Mouse (Mus musculus) embryonic facial prominence, embryonic 10.5 days (tissue): ENCODE measurements around the gene Blvra. TPM values are rescaled to one million over a fixed set of nuclear protein-coding genes. Genes with fewer than 3 reads are reported as not detected.
A peak's percentile ranks its signal among the peaks of the same experiment; 100 is the strongest.
"Not testable (repeated sequence)": the region's sequence is repeated elsewhere in the genome, so short reads cannot be mapped to it uniquely, and the experiment has no call there.

Source experiments
- DNase-seq: peaks from one replicate; pipeline ENCODE4 v3.0.0-alpha.2; 2017; ENCODE audit warnings: low spot score
- H3K27ac ChIP-seq: fragments of 300-500 bp; sonication (generic); replicated peaks from 2 replicates; pipeline ENCODE4 v1.5.1; 2016; ENCODE audit warnings: mild to moderate bottlenecking
- H3K27me3 ChIP-seq: fragments of 300-500 bp; sonication (generic); replicated peaks from 2 replicates; pipeline ENCODE4 v1.6.1; 2016; ENCODE audit warnings: low read depth, mild to moderate bottlenecking; ENCODE audit not compliant: poor library complexity, severe bottlenecking
- H3K36me3 ChIP-seq: fragments of 300-500 bp; sonication (generic); replicated peaks from 2 replicates; pipeline ENCODE4 v1.6.1; 2016; ENCODE audit warnings: mild to moderate bottlenecking, moderate library complexity
- H3K4me1 ChIP-seq: fragments of 300-500 bp; sonication (generic); 2 replicates; pipeline ENCODE4 v1.6.1; 2016
- H3K4me3 ChIP-seq: fragments of 300-500 bp; sonication (generic); 2 replicates; pipeline ENCODE4 v1.5.1; 2016; ENCODE audit warnings: mild to moderate bottlenecking, moderate library complexity
- H3K9me3 ChIP-seq: fragments of 300-500 bp; sonication (generic); 2 replicates; pipeline ENCODE4 v1.6.1; 2016; ENCODE audit warnings: mild to moderate bottlenecking
- WGBS: fragments of 180-500 bp; shearing (Covaris S2); methylation state at CpG from one replicate; pipeline ENCODE4 v1.1.7; 2016; 5-methylcytosine and 5-hydroxymethylcytosine counted together
- polyA plus RNA-seq: library from polyadenylated mRNA; unstranded; fragments of >200 nt; fragmentation: Nextera tagmentation; extraction: Ambion mirVana; gene quantifications from 2 replicates; pipeline ENCODE4 v1.2.1, GENCODE M21; 2016

Blvra gene
- polyA plus RNA-seq, 1 experiment from 2014 or later: 26.4 TPM

DNA sequence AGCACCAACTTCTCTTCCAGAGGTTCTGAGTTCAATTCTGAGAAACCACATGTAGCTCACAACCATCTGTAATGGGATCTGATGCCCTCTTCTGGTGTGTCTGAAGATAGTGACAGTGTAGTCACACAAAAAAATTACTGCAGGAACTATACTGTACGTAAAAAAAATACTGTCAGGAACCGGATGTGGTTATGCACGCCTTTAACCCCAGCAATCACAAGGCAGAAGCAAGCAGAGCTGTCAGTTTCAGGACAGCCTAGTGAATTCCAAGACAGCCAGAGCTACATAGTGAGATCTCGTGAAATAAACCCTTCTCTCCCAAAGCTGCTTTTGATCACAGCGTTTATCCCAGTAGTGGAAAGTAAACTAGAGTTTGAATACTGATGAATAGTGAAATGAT, 15.8 kb downstream of the Blvra start:
- no peak for DNase-seq
- Histone ChIP-seq H3K4me3 (no peak overlapping the region), H3K9me3 (no peaks in the 10 kb centered on the region), H3K36me3 (no peaks in the 10 kb centered on the region; the same call in 1 of the 2 replicates), H3K27me3 (no peaks in the 10 kb centered on the region), H3K27ac (no peak overlapping the region), H3K4me1 (no peaks in the 10 kb centered on the region)
- WGBS: 88% methylated on average over 5 of the region's 5 CpGs

GRCm38 (mm10) chr2:127090151-127090550, 19.7 kb downstream of the Blvra start:
- not testable (repeated sequence) for H3K4me1 ChIP-seq, H3K27ac ChIP-seq, H3K9me3 ChIP-seq, DNase-seq, H3K36me3 ChIP-seq, H3K27me3 ChIP-seq, H3K4me3 ChIP-seq

GRCm38 (mm10) chr2:127092000-127092399, 21.5 kb downstream of the Blvra start:
- Histone ChIP-seq H3K4me1 (no peaks in the 10 kb centered on the region), H3K4me3 (no peak overlapping the region), H3K27ac (no peak overlapping the region), H3K9me3 (no peaks in the 10 kb centered on the region), H3K36me3 (no peaks in the 10 kb centered on the region; the same call in 1 of the 2 replicates), H3K27me3 (no peaks in the 10 kb centered on the region)
- no peak for DNase-seq
- 79% methylated on average over 8 of the region's 8 CpGs for whole genome bisulfite sequencing

GRCm38 (mm10) chr2:127108986-127109385, 38.5 kb downstream of the Blvra start:
- Histone ChIP-seq H3K27ac (no peak overlapping the region), H3K4me1 (no peaks in the 10 kb centered on the region), H3K4me3 (no peak overlapping the region), H3K36me3 (peaks cover 100% of the 10 kb centered on the region), H3K9me3 (no peaks in the 10 kb centered on the region), H3K27me3 (no peaks in the 10 kb centered on the region)
- 96% methylated on average over 4 of the region's 4 CpGs for WGBS
- no peak for DNase-seq

GRCm38 (mm10) chr2:127121591-127122235, 51.2 kb downstream of the Blvra start:
- DNase-seq: no peak
- no peak overlapping the region for H3K27ac ChIP-seq
- no peaks in the 10 kb centered on the region for H3K9me3 ChIP-seq
- H3K4me1 ChIP-seq: no peaks in the 10 kb centered on the region
- WGBS: 92% methylated on average over 8 of the region's 8 CpGs
- H3K36me3 ChIP-seq: peaks cover 100% of the 10 kb centered on the region
- H3K4me3 ChIP-seq: no peak overlapping the region
- H3K27me3 ChIP-seq: no peaks in the 10 kb centered on the region

- Histone ChIP-seq H3K4me1 (peaks cover 21% of the 10 kb centered on the region), H3K27me3 (no peaks in the 10 kb centered on the region), H3K36me3 (peaks cover 73% of the 10 kb centered on the region), H3K27ac (no peak overlapping the region), H3K9me3 (no peaks in the 10 kb centered on the region), H3K4me3 (no peak overlapping the region)
- no peak for DNase-seq
- WGBS: 91% methylated on average over 5 of the region's 5 CpGs
Measured at GRCm38 (mm10) chr2:127128926-127129325, 58.5 kb downstream of the Blvra start.

DNA sequence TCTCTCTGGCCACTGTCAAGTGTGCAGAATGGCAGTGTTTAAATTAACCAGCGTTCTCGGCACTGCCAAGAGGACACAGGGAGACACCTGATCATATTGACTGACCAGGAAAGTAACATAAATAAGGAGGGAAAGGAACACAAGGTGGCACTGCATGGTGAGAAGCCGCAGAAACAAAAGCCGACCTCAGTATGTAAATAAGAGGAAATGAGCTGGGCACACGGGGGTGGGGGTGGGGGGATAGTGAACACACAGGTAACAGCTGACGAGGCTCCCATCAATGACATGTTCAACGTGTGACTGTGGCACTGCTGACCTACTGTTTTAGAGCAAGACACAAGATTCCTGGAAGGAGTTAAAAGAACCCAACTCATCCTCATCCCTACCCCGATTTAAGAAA, 60.9 kb downstream of the Blvra start:
- WGBS: 81% methylated on average over 8 of the region's 8 CpGs
- H3K4me3 ChIP-seq: peak overlapping the region; percentile 89; the same call in 1 of the 2 replicates
- peaks cover 28% of the 10 kb centered on the region for H3K4me1 ChIP-seq
- H3K27ac ChIP-seq: no peak overlapping the region
- no peak for DNase-seq
- no peaks in the 10 kb centered on the region for H3K9me3 ChIP-seq
- H3K27me3 ChIP-seq: no peaks in the 10 kb centered on the region
- H3K36me3 ChIP-seq: peaks cover 48% of the 10 kb centered on the region

- peak; percentile 93 for DNase-seq
- Histone ChIP-seq H3K4me3 (peak within 1 kb of the TSS; percentile 89), H3K27ac (peak within 1 kb of the TSS; percentile 98), H3K36me3 (peaks cover 28% of the 10 kb centered on the region), H3K9me3 (no peaks in the 10 kb centered on the region), H3K4me1 (peaks cover 38% of the 10 kb centered on the region), H3K27me3 (no peaks in the 10 kb centered on the region)
- 2% methylated on average over 57 of the region's 57 CpGs for WGBS
Measured at GRCm38 (mm10) chr2:127133621-127134461, 63.4 kb downstream of the Blvra start, which contains the start of gene Ncaph. Ncaph (minus strand) TSS chr2:127133954.

GRCm38 (mm10) chr2:127135255-127135654, 64.8 kb downstream of the Blvra start:
- not testable (repeated sequence) for H3K4me3 ChIP-seq, H3K27me3 ChIP-seq, H3K9me3 ChIP-seq, H3K27ac ChIP-seq, DNase-seq
- WGBS: 46% methylated on average over 3 of the region's 3 CpGs
- Histone ChIP-seq H3K36me3 (peaks cover 29% of the 10 kb centered on the region), H3K4me1 (peaks cover 38% of the 10 kb centered on the region)

DNA sequence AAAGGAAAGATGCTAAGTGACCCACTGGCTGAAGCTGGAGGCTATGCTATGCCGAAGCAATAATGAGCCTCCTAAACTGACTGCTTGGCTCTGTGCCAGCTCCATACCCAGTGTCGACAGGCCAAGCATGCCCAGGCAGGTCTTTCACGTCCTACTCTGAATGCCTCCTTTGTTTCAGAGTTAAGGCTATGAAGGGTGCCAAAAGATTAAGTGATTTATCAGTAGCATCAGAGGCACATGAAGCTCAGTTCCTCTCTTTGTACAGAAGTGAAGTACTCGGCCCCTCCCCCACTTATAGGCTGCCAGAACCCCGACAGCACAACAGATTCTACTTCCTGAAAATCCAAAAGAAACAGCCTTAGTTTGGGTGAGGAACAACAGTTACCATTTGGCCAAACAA, 66.5 kb downstream of the Blvra start:
- Histone ChIP-seq H3K4me1 (peaks cover 31% of the 10 kb centered on the region), H3K27ac (peak overlapping the region; percentile 30; the same call in 1 of the 2 replicates), H3K36me3 (peaks cover 33% of the 10 kb centered on the region), H3K4me3 (no peak overlapping the region), H3K9me3 (no peaks in the 10 kb centered on the region), H3K27me3 (no peaks in the 10 kb centered on the region)
- peak; percentile 55 for DNase-seq
- 29% methylated on average over 5 of the region's 5 CpGs for WGBS

DNA sequence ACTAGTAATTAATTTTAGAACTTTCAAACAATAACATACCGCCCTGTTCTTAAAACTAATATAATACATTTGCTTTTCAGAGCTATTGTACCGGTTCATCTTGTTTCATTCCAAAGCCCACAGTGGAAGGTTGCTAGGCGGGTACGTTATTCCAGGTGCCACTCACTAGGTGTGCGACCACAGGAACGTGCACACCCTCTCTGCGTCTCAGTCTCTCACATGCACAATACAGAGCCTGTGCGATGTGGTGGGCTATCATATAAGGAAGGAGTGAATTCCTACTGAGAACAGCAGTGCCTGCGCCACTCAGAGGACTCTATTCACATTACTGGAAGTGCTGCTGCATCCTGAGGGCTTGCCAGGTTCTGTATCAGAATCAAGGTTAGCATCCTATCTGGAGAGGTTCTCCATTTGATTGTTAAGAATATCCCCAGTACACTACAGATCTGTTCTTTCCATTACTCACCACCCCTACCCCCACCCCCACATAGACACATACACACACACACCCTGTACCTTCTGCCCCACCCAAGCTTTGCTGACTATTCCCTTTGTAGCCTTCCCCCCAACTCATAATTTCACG, 67.5 kb downstream of the Blvra start:
- Histone ChIP-seq H3K27me3 (no peaks in the 10 kb centered on the region), H3K36me3 (peaks cover 35% of the 10 kb centered on the region), H3K9me3 (no peaks in the 10 kb centered on the region), H3K4me3 (no peak overlapping the region), H3K27ac (no peak overlapping the region), H3K4me1 (peaks cover 31% of the 10 kb centered on the region)
- no peak for DNase-seq
- WGBS: 87% methylated on average over 10 of the region's 10 CpGs

DNA sequence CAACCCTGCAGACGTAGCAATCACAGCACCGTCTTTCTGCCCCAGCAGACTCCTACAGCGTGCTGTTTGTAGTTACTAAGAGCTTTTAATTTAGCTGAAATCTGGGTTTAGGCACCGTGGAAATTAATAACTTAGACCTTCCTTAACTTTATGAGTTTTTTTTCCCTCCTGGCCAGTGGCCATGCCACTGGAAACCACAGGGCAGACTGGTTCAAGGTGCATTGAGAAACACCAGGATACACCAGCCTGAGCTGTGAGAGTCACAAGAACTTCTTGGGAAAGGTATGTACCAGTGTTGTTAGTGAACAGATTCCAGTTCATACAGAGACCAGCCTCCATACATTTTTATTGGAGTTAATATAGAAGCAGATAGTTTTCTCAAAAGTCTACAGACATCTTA, 68.0 kb downstream of the Blvra start:
- peaks cover 34% of the 10 kb centered on the region for H3K4me1 ChIP-seq
- H3K4me3 ChIP-seq: no peak overlapping the region
- no peak overlapping the region for H3K27ac ChIP-seq
- no peaks in the 10 kb centered on the region for H3K9me3 ChIP-seq
- 94% methylated on average over 4 of the region's 4 CpGs for WGBS
- DNase-seq: no peak
- H3K27me3 ChIP-seq: no peaks in the 10 kb centered on the region
- peaks cover 35% of the 10 kb centered on the region for H3K36me3 ChIP-seq
